Mouse (Mus musculus): Measurements from ENCODE around the gene Cdk14. TPM values are rescaled to one million over a fixed set of nuclear protein-coding genes. Genes with fewer than 3 reads are reported as not detected.
"Not testable (repeated sequence)": the region's sequence is repeated elsewhere in the genome, so short reads cannot be mapped to it uniquely, and the experiment has no call there.

Cdk14 gene
- total RNA-seq, 1 experiment: 3.5 TPM

DNA sequence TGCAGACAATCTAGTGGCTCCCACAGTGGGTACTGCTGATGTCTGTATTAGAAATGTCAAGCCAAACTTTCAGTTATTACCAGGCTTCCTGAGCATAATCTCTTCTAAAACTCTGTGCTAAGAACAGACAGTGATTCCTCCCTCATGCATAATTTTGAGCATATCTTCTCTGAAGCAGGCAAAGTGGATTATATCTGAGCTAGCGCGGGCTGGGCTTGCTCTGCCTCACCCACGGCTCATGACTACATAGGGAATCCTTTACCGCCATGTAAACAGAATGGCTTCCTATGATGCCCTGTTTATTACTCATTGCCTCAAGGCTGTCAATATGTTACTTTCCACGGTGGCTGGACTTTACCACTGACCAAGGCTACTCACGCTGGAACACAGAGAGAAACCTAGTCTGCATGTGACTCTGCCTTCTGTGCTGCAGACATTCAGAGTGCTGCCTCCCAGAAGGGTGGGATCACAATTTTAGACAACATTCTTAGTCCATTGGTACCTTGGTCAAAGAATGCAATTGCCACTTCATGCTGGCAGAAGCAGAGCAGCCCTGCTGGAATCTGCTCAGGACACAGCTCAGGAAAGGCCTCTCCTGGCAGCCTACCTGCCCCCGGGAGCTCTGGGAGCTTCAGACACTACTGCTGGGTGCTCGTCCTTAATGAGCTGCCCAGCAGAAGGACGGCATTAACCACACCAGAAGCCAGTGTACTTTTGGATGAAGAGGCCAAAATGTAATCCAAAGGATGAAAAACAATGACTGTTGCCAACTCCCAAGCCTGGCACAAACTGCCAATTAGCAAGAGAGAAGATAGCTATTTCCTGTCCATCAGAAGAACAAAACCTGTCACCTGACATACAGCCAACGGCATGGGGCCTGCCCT lies 503.5 kb downstream of the Cdk14 start:
- no peak overlapping the region for H3K4me3 ChIP-seq (ENCODE audit: insufficient read depth in 1 of 2, low read depth in 1 of 2, low read length in 2 of 2, poor library complexity in 1 of 2, severe bottlenecking in 1 of 2)
- in situ Hi-C loops (cut with MboI; ENCODE audit: low sequenced_read_pairs in 2 of 2, unreplicated experiment in 2 of 2): no loop called here
- TF ChIP-seq ZNF384 (IDR thresholded peaks at IDR 0.05; ENCODE audit: low read depth, low read length) (no peak), ZC3H11A (IDR thresholded peaks at IDR 0.05; ENCODE audit: borderline replicate concordance, low read depth, low read length) (no peak), MAFK (IDR thresholded peaks at IDR 0.05; ENCODE audit: insufficient read depth, low read depth, low read length) (no peak), CHD2 (IDR thresholded peaks at IDR 0.05; ENCODE audit: low read depth, low read length) (no peak), HCFC1 (IDR thresholded peaks at IDR 0.05; ENCODE audit: borderline replicate concordance, insufficient read depth, low read length) (no peak)

DNA sequence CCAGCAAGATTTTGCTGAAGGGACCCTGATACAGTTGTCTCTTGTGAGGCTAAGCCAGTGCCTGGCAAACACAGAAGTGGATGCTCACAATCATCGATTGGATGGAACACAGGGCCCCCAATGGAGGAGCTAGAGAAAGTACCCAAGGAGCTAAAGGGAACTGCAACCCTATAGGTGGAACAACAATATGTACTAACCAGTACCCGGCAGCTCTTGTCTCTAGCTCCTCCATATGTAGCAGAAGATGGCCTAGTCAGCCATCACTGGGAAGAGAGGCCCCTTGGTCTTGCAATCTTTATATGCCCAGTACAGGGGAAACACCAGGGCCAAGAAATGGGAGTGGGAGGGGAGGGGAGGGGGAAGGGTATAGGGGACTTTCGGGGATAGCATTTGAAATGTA lies 515.2 kb downstream of the Cdk14 start:
- in situ Hi-C loops (cut with MboI; ENCODE audit: low sequenced_read_pairs in 2 of 2, unreplicated experiment in 2 of 2); H3K27ac ChIP-seq (ENCODE audit: insufficient read depth, low read depth, low read length, poor library complexity, severe bottlenecking); H3K9me3 ChIP-seq (ENCODE audit: control insufficient read depth, insufficient read depth, low read depth, low read length); H3K4me3 ChIP-seq (ENCODE audit: insufficient read depth in 1 of 2, low read depth in 1 of 2, low read length in 2 of 2, poor library complexity in 1 of 2, severe bottlenecking in 1 of 2); H3K4me1 ChIP-seq (ENCODE audit: control insufficient read depth in 2 of 2, insufficient read depth in 2 of 2, low read length in 2 of 2, poor library complexity in 1 of 2); H3K36me3 ChIP-seq (ENCODE audit: control insufficient read depth, insufficient read depth, low read length, poor library complexity, severe bottlenecking); H3K9ac ChIP-seq (ENCODE audit: insufficient read depth, low read depth, low read length, poor library complexity, severe bottlenecking); DNase-seq (ENCODE audit: low read depth, low spot score): not testable (repeated sequence)

More for the DNA sequence above, 503.5 kb downstream of the Cdk14 start:
- no peak overlapping the region for H3K9ac ChIP-seq (ENCODE audit: insufficient read depth, low read depth, low read length, poor library complexity, severe bottlenecking)
- 0 out of 4 replicates have a peak, but pooled peaks cover 0 to 1% of the 10 kb centered on the region in 2 experiments for H3K4me1 ChIP-seq (ENCODE audit: control insufficient read depth in 2 of 2, insufficient read depth in 2 of 2, low read length in 2 of 2, poor library complexity in 1 of 2)
- no peak for DNase-seq (ENCODE audit: low read depth, low spot score)
- no peaks in the 10 kb centered on the region for H3K9me3 ChIP-seq (ENCODE audit: control insufficient read depth, insufficient read depth, low read depth, low read length)
- H3K27ac ChIP-seq (ENCODE audit: insufficient read depth, low read depth, low read length, poor library complexity, severe bottlenecking): no peak overlapping the region
- no peaks in the 10 kb centered on the region for H3K36me3 ChIP-seq (ENCODE audit: control insufficient read depth, insufficient read depth, low read length, poor library complexity, severe bottlenecking)

DNA sequence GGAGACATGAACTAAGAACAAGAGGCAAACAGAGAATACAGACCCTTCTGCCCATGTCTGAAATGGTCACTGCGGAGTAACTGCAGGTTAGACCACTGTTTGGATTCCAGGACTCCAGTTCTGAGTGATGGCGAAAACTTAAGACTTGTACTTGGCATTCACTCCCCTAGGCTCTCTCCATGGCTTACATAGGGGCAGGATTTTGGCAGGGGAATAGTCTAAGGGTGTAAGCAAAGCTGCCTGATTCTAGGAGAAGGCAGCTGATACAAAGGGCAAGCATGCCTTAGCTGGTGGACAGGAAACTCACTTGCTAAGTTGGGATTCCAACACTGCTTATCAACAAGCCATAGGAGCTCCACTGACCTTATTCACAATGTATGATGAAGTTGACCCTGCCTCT lies 521.9 kb downstream of the Cdk14 start:
- Histone ChIP-seq H3K4me3 (ENCODE audit: insufficient read depth in 1 of 2, low read depth in 1 of 2, low read length in 2 of 2, poor library complexity in 1 of 2, severe bottlenecking in 1 of 2) (no peak overlapping the region), H3K9ac (ENCODE audit: insufficient read depth, low read depth, low read length, poor library complexity, severe bottlenecking) (no peak overlapping the region), H3K9me3 (ENCODE audit: control insufficient read depth, insufficient read depth, low read depth, low read length) (no peaks in the 10 kb centered on the region), H3K27ac (ENCODE audit: insufficient read depth, low read depth, low read length, poor library complexity, severe bottlenecking) (no peak overlapping the region), H3K36me3 (ENCODE audit: control insufficient read depth, insufficient read depth, low read length, poor library complexity, severe bottlenecking) (no peaks in the 10 kb centered on the region), H3K4me1 (ENCODE audit: control insufficient read depth in 2 of 2, insufficient read depth in 2 of 2, low read length in 2 of 2, poor library complexity in 1 of 2) (no peaks in the 10 kb centered on the region)
- in situ Hi-C loops (cut with MboI; ENCODE audit: low sequenced_read_pairs in 2 of 2, unreplicated experiment in 2 of 2): no loop called here
- DNase-seq (ENCODE audit: low read depth, low spot score): no peak
- TF ChIP-seq CHD2 (IDR thresholded peaks at IDR 0.05; ENCODE audit: low read depth, low read length) (no peak), ZNF384 (IDR thresholded peaks at IDR 0.05; ENCODE audit: low read depth, low read length) (no peak), ZC3H11A (IDR thresholded peaks at IDR 0.05; ENCODE audit: borderline replicate concordance, low read depth, low read length) (no peak)

DNA sequence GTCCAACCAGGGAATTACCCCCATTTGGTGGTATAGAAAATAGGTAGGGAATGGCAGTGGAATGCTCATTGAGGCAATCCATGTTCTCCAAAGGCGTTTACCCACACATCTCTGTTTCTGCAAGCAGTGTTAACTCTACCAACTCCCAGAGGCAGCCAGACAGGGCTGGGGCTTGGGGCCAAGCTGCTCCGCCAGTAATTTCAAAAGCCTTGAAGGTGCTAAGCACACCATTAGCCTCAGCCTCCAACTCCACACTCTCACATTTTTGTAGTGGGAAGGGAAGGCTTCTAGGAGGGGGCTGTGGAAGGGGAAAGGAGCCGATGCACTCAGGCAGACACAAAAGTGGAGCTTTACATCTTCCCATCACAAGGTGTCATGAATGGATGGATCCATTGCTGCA lies 525.1 kb downstream of the Cdk14 start:
- Histone ChIP-seq H3K9me3 (ENCODE audit: control insufficient read depth, insufficient read depth, low read depth, low read length) (no peaks in the 10 kb centered on the region), H3K27ac (ENCODE audit: insufficient read depth, low read depth, low read length, poor library complexity, severe bottlenecking) (no peak overlapping the region), H3K36me3 (ENCODE audit: control insufficient read depth, insufficient read depth, low read length, poor library complexity, severe bottlenecking) (no peaks in the 10 kb centered on the region), H3K9ac (ENCODE audit: insufficient read depth, low read depth, low read length, poor library complexity, severe bottlenecking) (no peak overlapping the region), H3K4me1 (ENCODE audit: control insufficient read depth in 2 of 2, insufficient read depth in 2 of 2, low read length in 2 of 2, poor library complexity in 1 of 2) (no peaks in the 10 kb centered on the region), H3K4me3 (ENCODE audit: insufficient read depth in 1 of 2, low read depth in 1 of 2, low read length in 2 of 2, poor library complexity in 1 of 2, severe bottlenecking in 1 of 2) (no peak overlapping the region)
- no peak for DNase-seq (ENCODE audit: low read depth, low spot score)
- in situ Hi-C loops (cut with MboI; ENCODE audit: low sequenced_read_pairs in 2 of 2, unreplicated experiment in 2 of 2): no loop called here
- TF ChIP-seq ZC3H11A (IDR thresholded peaks at IDR 0.05; ENCODE audit: borderline replicate concordance, low read depth, low read length): no peak
- TF ChIP-seq ZNF384 (IDR thresholded peaks at IDR 0.05; ENCODE audit: low read depth, low read length): no peak
- no peak for TF ChIP-seq HCFC1 (IDR thresholded peaks at IDR 0.05; ENCODE audit: borderline replicate concordance, insufficient read depth, low read length)
- no peak for TF ChIP-seq CHD2 (IDR thresholded peaks at IDR 0.05; ENCODE audit: low read depth, low read length)
- TF ChIP-seq MAFK (IDR thresholded peaks at IDR 0.05; ENCODE audit: insufficient read depth, low read depth, low read length): no peak

DNA sequence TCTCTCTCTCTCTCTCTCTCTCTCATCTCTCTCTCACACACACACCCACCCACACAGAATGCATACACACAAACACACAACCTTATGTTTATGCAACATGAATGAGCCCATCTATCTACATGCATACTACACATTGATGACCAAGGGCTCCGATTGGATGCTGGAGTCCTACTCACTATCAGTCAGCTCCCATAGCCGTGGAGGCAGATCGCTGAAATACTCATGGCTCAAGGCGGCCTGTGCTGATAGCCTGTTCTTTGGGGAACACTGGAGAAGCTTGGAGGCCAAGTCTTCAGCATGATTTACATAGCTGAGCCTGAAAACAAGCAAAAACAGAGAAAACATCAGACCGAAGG lies 526.3 kb downstream of the Cdk14 start:
- Histone ChIP-seq H3K9ac (ENCODE audit: insufficient read depth, low read depth, low read length, poor library complexity, severe bottlenecking) (no peak overlapping the region), H3K36me3 (ENCODE audit: control insufficient read depth, insufficient read depth, low read length, poor library complexity, severe bottlenecking) (no peaks in the 10 kb centered on the region), H3K9me3 (ENCODE audit: control insufficient read depth, insufficient read depth, low read depth, low read length) (no peaks in the 10 kb centered on the region), H3K4me3 (ENCODE audit: insufficient read depth in 1 of 2, low read depth in 1 of 2, low read length in 2 of 2, poor library complexity in 1 of 2, severe bottlenecking in 1 of 2) (no peak overlapping the region), H3K27ac (ENCODE audit: insufficient read depth, low read depth, low read length, poor library complexity, severe bottlenecking) (no peak overlapping the region), H3K4me1 (ENCODE audit: control insufficient read depth in 2 of 2, insufficient read depth in 2 of 2, low read length in 2 of 2, poor library complexity in 1 of 2) (no peaks in the 10 kb centered on the region)
- no peak for TF ChIP-seq CHD2 (IDR thresholded peaks at IDR 0.05; ENCODE audit: low read depth, low read length)
- no peak for TF ChIP-seq MAFK (IDR thresholded peaks at IDR 0.05; ENCODE audit: insufficient read depth, low read depth, low read length)
- no peak for TF ChIP-seq ZNF384 (IDR thresholded peaks at IDR 0.05; ENCODE audit: low read depth, low read length)
- TF ChIP-seq ZC3H11A (IDR thresholded peaks at IDR 0.05; ENCODE audit: borderline replicate concordance, low read depth, low read length): no peak
- no peak for TF ChIP-seq HCFC1 (IDR thresholded peaks at IDR 0.05; ENCODE audit: borderline replicate concordance, insufficient read depth, low read length)
- in situ Hi-C loops (cut with MboI; ENCODE audit: low sequenced_read_pairs in 2 of 2, unreplicated experiment in 2 of 2): no loop called here
- no peak for DNase-seq (ENCODE audit: low read depth, low spot score)

All from ES-E14 (cell line).